Comparison of ENCODE assay signal across 9 mouse cellular contexts in genomic region chr15:78449131-78449530, GRCm38 (mm10). TPM values are rescaled to one million over a fixed set of nuclear protein-coding genes. Genes with fewer than 3 reads are reported as not detected.
A peak's percentile ranks its signal among the peaks of the same experiment; 100 is the strongest.
DNase-seq lines count a peak whose midpoint lies in the region; ATAC-seq and TF ChIP-seq lines count a peak whose summit lies in the region.
"Had no signal": no experiment of that assay in that cellular context is flagged by ENCODE, and none has a peak within 500 bp of the region (broad histone marks: within the 10 kb centered on the region; RNA-seq: fewer than 3 reads in every experiment).

No protein-coding gene starts in this region.

- H3K27ac ChIP-seq in heart, embryonic 10.5 days: peak overlapping the region; percentile 89
- no peak overlapping the region for H3K27ac ChIP-seq in stomach, embryonic 16.5 days (ENCODE audit: low read length)
- no peak overlapping the region for H3K27ac ChIP-seq in stomach, postnatal 0 days (replicated peaks)
- peak overlapping the region; percentile 56 for H3K27ac ChIP-seq in liver, embryonic 11.5 days (ENCODE audit: low read depth, low read length)

- 0 out of 2 replicates have a peak overlapping the region, but pooled peaks have one; percentile 10 for H3K4me3 ChIP-seq in heart, embryonic 10.5 days
- no peak overlapping the region for H3K4me3 ChIP-seq in stomach, embryonic 16.5 days (replicated peaks; ENCODE audit: low read length)
- H3K4me3 ChIP-seq in stomach, postnatal 0 days (ENCODE audit: low read depth, low read length): no peak overlapping the region
- no peak overlapping the region for H3K4me3 ChIP-seq in liver, embryonic 11.5 days (ENCODE audit: low read depth, low read length)

- H3K9ac ChIP-seq in stomach, embryonic 16.5 days (ENCODE audit: low read length): peak overlapping the region; percentile 63; the same call in 1 of the 2 replicates
- no peak overlapping the region for H3K9ac ChIP-seq in stomach, postnatal 0 days (ENCODE audit: low read length)
- no peak overlapping the region for H3K9ac ChIP-seq in liver, embryonic 11.5 days (ENCODE audit: low read depth, low read length)
- H3K9ac ChIP-seq: limb, embryonic 12.5 days had no signal

- no peaks in the 10 kb centered on the region for H3K36me3 ChIP-seq in heart, embryonic 10.5 days
- H3K36me3 ChIP-seq in stomach, embryonic 16.5 days (ENCODE audit: control insufficient read depth, insufficient read depth, low read length): no peaks in the 10 kb centered on the region
- no peaks in the 10 kb centered on the region for H3K36me3 ChIP-seq in stomach, postnatal 0 days (ENCODE audit: control insufficient read depth, insufficient read depth, low read length)
- H3K36me3 ChIP-seq in liver, embryonic 11.5 days (ENCODE audit: control insufficient read depth, insufficient read depth, low read length): no peaks in the 10 kb centered on the region
- H3K36me3 ChIP-seq: limb, embryonic 12.5 days had no signal

- intact Hi-C loops in heart, postnatal 14 days (cut with DNase I): loop anchor here (2.0 kb wide), 1 partner anchor 132 kb away; no protein-coding TSS in a partner anchor

- no peak for DNase-seq in heart, embryonic 10.5 days (ENCODE audit: low spot score)
- no peak for DNase-seq in heart, postnatal 14 days
- no peak for DNase-seq in stomach, postnatal 0 days (ENCODE audit: low spot score)
- no peak for DNase-seq in liver, embryonic 11.5 days (ENCODE audit: low spot score)
- no peak for DNase-seq in cerebellum, adult 18-20 months
- no peak for DNase-seq in right cerebral cortex, postnatal 36 days (ENCODE audit: low spot score in 2 of 2)

- no peak overlapping the region for H3K4me2 ChIP-seq in stomach, embryonic 16.5 days (ENCODE audit: low read depth, low read length)
- no peak overlapping the region for H3K4me2 ChIP-seq in stomach, postnatal 0 days (replicated peaks; ENCODE audit: low read depth)
- H3K4me2 ChIP-seq in liver, embryonic 11.5 days: no peak overlapping the region

- TF ChIP-seq EP300 in stomach, postnatal 0 days (optimal IDR thresholded peaks at IDR 0.05): no peak

- no peaks in the 10 kb centered on the region for H3K9me3 ChIP-seq in heart, embryonic 10.5 days
- no peaks in the 10 kb centered on the region for H3K9me3 ChIP-seq in stomach, embryonic 16.5 days (replicated peaks; ENCODE audit: control insufficient read depth, low read length)
- H3K9me3 ChIP-seq in stomach, postnatal 0 days (ENCODE audit: control insufficient read depth, low read length): no peaks in the 10 kb centered on the region
- H3K9me3 ChIP-seq in liver, embryonic 11.5 days (ENCODE audit: control insufficient read depth, low read length): no peaks in the 10 kb centered on the region
- H3K9me3 ChIP-seq: limb, embryonic 12.5 days had no signal

- H3K27me3 ChIP-seq in heart, embryonic 10.5 days (ENCODE audit: insufficient read depth, poor library complexity, severe bottlenecking): peaks cover 9% of the 10 kb centered on the region
- H3K27me3 ChIP-seq in stomach, embryonic 16.5 days (ENCODE audit: control insufficient read depth, insufficient read depth, low read length): no peaks in the 10 kb centered on the region
- H3K27me3 ChIP-seq in stomach, postnatal 0 days (ENCODE audit: control insufficient read depth, insufficient read depth, low read length): no peaks in the 10 kb centered on the region
- no peaks in the 10 kb centered on the region for H3K27me3 ChIP-seq in liver, embryonic 11.5 days (replicated peaks; ENCODE audit: control insufficient read depth, insufficient read depth, low read length)
- H3K27me3 ChIP-seq: limb, embryonic 12.5 days had no signal

- no peak for TF ChIP-seq CTCF in stomach, postnatal 0 days (IDR thresholded peaks at IDR 0.05; ENCODE audit: low read depth)

- H3K4me1 ChIP-seq in heart, embryonic 10.5 days: peaks cover 35% of the 10 kb centered on the region
- H3K4me1 ChIP-seq in stomach, embryonic 16.5 days (ENCODE audit: control insufficient read depth, insufficient read depth, low read length): peaks cover 10% of the 10 kb centered on the region; the same call in 1 of the 2 replicates
- H3K4me1 ChIP-seq in stomach, postnatal 0 days (replicated peaks; ENCODE audit: control insufficient read depth, insufficient read depth): no peaks in the 10 kb centered on the region
- H3K4me1 ChIP-seq in liver, embryonic 11.5 days (replicated peaks; ENCODE audit: control insufficient read depth, insufficient read depth, low read length): peaks cover 19% of the 10 kb centered on the region

- 33% methylated on average over 6 of the region's 6 CpGs for WGBS in heart, embryonic 10.5 days
- WGBS in stomach, embryonic 16.5 days: 61% methylated on average over 6 of the region's 6 CpGs
- WGBS in stomach, postnatal 0 days: 70% methylated on average over 6 of the region's 6 CpGs
- 39% methylated on average over 6 of the region's 6 CpGs for WGBS in liver, embryonic 11.5 days

- ATAC-seq in stomach, embryonic 16.5 days (ENCODE audit: insufficient read depth, low FRiP score): no peak
- no peak for ATAC-seq in stomach, postnatal 0 days (ENCODE audit: low FRiP score, low TSS enrichment)
- no peak for ATAC-seq in liver, embryonic 11.5 days (replicated peaks; ENCODE audit: low FRiP score)
- no peak for ATAC-seq in erythroid progenitor cell, adult 5-6 weeks (replicated peaks; ENCODE audit: low FRiP score, poor library complexity, severe bottlenecking)

RNA-seq across cellular contexts. Expression of gene Tmprss6, which starts 19.3 kb away (rescaled TPM):
- polyA plus RNA-seq in heart, embryonic 10.5 days (2016; fragmentation: Nextera tagmentation; extraction: Ambion mirVana): 0.06 and 1.7 TPM in 2 replicates
- not detected for total RNA-seq in heart, postnatal 14 days (2021)
- 1.8 TPM in 2 replicates for polyA plus RNA-seq in stomach, embryonic 16.5 days (2015; fragmentation: Nextera tagmentation; extraction: Ambion mirVana)
- polyA plus RNA-seq in stomach, postnatal 0 days (2015; fragmentation: Nextera tagmentation; extraction: Ambion mirVana): 0.48 and 0.50 TPM in 2 replicates
- 7.0 and 7.9 TPM in 2 replicates for polyA plus RNA-seq in liver, embryonic 11.5 days (2014; fragmentation: Nextera tagmentation; extraction: Ambion mirVana)
- total RNA-seq in erythroid progenitor cell, adult 5-6 weeks (2015; ENCODE audit: low replicate concordance): not detected in 2 replicates
- total RNA-seq in erythroid progenitor cell, adult 5-6 weeks (2017; ENCODE audit: low replicate concordance): 0.26 TPM in 1 of 2 replicates, not detected in the other

RNA-seq across cellular contexts. Expression of gene Kctd17, which starts 20.8 kb away (rescaled TPM):
- 23.0 and 30.3 TPM in 2 replicates for polyA plus RNA-seq in heart, embryonic 10.5 days (2016; fragmentation: Nextera tagmentation; extraction: Ambion mirVana)
- 10 to 100 TPM; 53.9 to 54.3 TPM for total RNA-seq in heart, postnatal 14 days (2021)
- 28.1 and 32.0 TPM in 2 replicates for polyA plus RNA-seq in stomach, embryonic 16.5 days (2015; fragmentation: Nextera tagmentation; extraction: Ambion mirVana)
- polyA plus RNA-seq in stomach, postnatal 0 days (2015; fragmentation: Nextera tagmentation; extraction: Ambion mirVana): 25.9 and 26.2 TPM in 2 replicates
- 17.1 and 19.2 TPM in 2 replicates for polyA plus RNA-seq in liver, embryonic 11.5 days (2014; fragmentation: Nextera tagmentation; extraction: Ambion mirVana)
- total RNA-seq in erythroid progenitor cell, adult 5-6 weeks (2015; ENCODE audit: low replicate concordance): 2.2 and 14.7 TPM in 2 replicates
- total RNA-seq in erythroid progenitor cell, adult 5-6 weeks (2017; ENCODE audit: low replicate concordance): not detected in 2 replicates

RNA-seq across cellular contexts. Expression of gene Mpst, which starts 42.9 kb away (rescaled TPM):
- 0.75 and 1.4 TPM in 2 replicates for polyA plus RNA-seq in heart, embryonic 10.5 days (2016; fragmentation: Nextera tagmentation; extraction: Ambion mirVana)
- total RNA-seq in heart, postnatal 14 days (2021): 10 to 100 TPM; 28.1 to 31.0 TPM
- polyA plus RNA-seq in stomach, embryonic 16.5 days (2015; fragmentation: Nextera tagmentation; extraction: Ambion mirVana): 6.8 TPM in 2 replicates
- 5.6 and 5.7 TPM in 2 replicates for polyA plus RNA-seq in stomach, postnatal 0 days (2015; fragmentation: Nextera tagmentation; extraction: Ambion mirVana)
- 5.1 TPM in 2 replicates for polyA plus RNA-seq in liver, embryonic 11.5 days (2014; fragmentation: Nextera tagmentation; extraction: Ambion mirVana)
- total RNA-seq in erythroid progenitor cell, adult 5-6 weeks (2015; ENCODE audit: low replicate concordance): 32.8 and 35.2 TPM in 2 replicates
- total RNA-seq in erythroid progenitor cell, adult 5-6 weeks (2017; ENCODE audit: low replicate concordance): 45.6 and 67.9 TPM in 2 replicates

RNA-seq across cellular contexts. Expression of gene Tst, which starts 43.4 kb away (rescaled TPM):
- 9.5 and 25.6 TPM in 2 replicates for polyA plus RNA-seq in heart, embryonic 10.5 days (2016; fragmentation: Nextera tagmentation; extraction: Ambion mirVana)
- 10 to 100 TPM; 11.2 to 13.7 TPM for total RNA-seq in heart, postnatal 14 days (2021)
- 123 and 146 TPM in 2 replicates for polyA plus RNA-seq in stomach, embryonic 16.5 days (2015; fragmentation: Nextera tagmentation; extraction: Ambion mirVana)
- polyA plus RNA-seq in stomach, postnatal 0 days (2015; fragmentation: Nextera tagmentation; extraction: Ambion mirVana): 153 and 177 TPM in 2 replicates
- 95.3 and 98.9 TPM in 2 replicates for polyA plus RNA-seq in liver, embryonic 11.5 days (2014; fragmentation: Nextera tagmentation; extraction: Ambion mirVana)
- 29.3 and 42.2 TPM in 2 replicates for total RNA-seq in erythroid progenitor cell, adult 5-6 weeks (2015; ENCODE audit: low replicate concordance)
- 15.8 and 20.8 TPM in 2 replicates for total RNA-seq in erythroid progenitor cell, adult 5-6 weeks (2017; ENCODE audit: low replicate concordance)

RNA-seq across cellular contexts. Expression of gene Il2rb, which starts 45.9 kb away (rescaled TPM):
- not detected in 2 replicates for polyA plus RNA-seq in heart, embryonic 10.5 days (2016; fragmentation: Nextera tagmentation; extraction: Ambion mirVana)
- total RNA-seq in heart, postnatal 14 days (2021): under 1 TPM; 0.07 to 0.20 TPM
- 0.75 and 0.92 TPM in 2 replicates for polyA plus RNA-seq in stomach, embryonic 16.5 days (2015; fragmentation: Nextera tagmentation; extraction: Ambion mirVana)
- 0.24 and 0.30 TPM in 2 replicates for polyA plus RNA-seq in stomach, postnatal 0 days (2015; fragmentation: Nextera tagmentation; extraction: Ambion mirVana)
- polyA plus RNA-seq in liver, embryonic 11.5 days (2014; fragmentation: Nextera tagmentation; extraction: Ambion mirVana): 0.07 and 0.31 TPM in 2 replicates
- total RNA-seq in erythroid progenitor cell, adult 5-6 weeks (2015; ENCODE audit: low replicate concordance): 2.9 and 10.5 TPM in 2 replicates
- total RNA-seq in erythroid progenitor cell, adult 5-6 weeks (2017; ENCODE audit: low replicate concordance): 2.2 and 3.9 TPM in 2 replicates

Comparison
In these comparisons a context has a peak if more than half of its experiments do, and no peak if none do; other contexts are left out.
1. H3K27ac ChIP-seq: peak in heart, embryonic 10.5 days (single experiment) and liver, embryonic 11.5 days (single experiment); none in stomach, embryonic 16.5 days (single experiment) and stomach, postnatal 0 days (single experiment).